Mouse (Mus musculus): ENCODE measurements at regions not wholly inside any gene's neighbourhood (a gene's known extent, or its start where the extent isn't known, plus 50 kb on each side); places are given as distances from the start of the nearest gene placed in this dataset.

DNA sequence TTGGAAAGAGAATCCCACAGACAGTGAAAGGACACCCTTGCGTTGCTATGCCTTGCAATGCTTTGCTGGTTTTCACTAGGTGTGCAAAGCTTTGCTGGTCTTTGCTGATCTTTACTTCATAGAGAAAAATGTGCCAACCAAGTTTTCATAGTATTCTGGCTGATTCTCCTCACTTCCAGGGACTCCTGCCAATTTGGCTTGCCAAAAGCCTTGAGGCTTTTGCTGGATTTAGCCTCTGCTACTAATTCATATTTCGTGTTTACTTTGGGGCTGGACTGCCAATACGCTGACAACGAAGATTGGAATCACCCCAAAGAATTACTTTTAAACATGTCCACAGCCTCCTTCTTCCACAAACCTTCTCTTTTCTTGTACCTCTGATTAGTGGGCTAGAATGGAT lies 162.2 kb upstream of the Ednrb start:
- Histone ChIP-seq H3K4me1 (ENCODE audit: control insufficient read depth, insufficient read depth, low read length) (no peaks in the 10 kb centered on the region), H3K27ac (ENCODE audit: low read length) (no peak overlapping the region), H3K4me3 (ENCODE audit: low read depth, low read length) (no peak overlapping the region), H3K9ac (replicated peaks; ENCODE audit: low read depth, low read length) (no peak overlapping the region), H3K4me2 (replicated peaks; ENCODE audit: low read depth, low read length) (no peak overlapping the region), H3K27me3 (ENCODE audit: control insufficient read depth, insufficient read depth, low read length) (no peaks in the 10 kb centered on the region), H3K9me3 (ENCODE audit: control insufficient read depth, low read depth, low read length) (no peaks in the 10 kb centered on the region), H3K36me3 (ENCODE audit: control insufficient read depth, insufficient read depth, low read length) (no peaks in the 10 kb centered on the region)
- WGBS: 50% methylated on average over 4 of the region's 4 CpGs
- ATAC-seq (ENCODE audit: insufficient number of reproducible peaks, insufficient read depth, low FRiP score, low read depth): no peak

- 77% methylated on average over 2 of the region's 2 CpGs for WGBS
Measured at GRCm38 (mm10) chr14:104005132-104005531, 160.9 kb upstream of the Ednrb start.

GRCm38 (mm10) chr14:104002421-104002820 lies 158.2 kb upstream of the Ednrb start:
- ATAC-seq (ENCODE audit: insufficient number of reproducible peaks, insufficient read depth, low FRiP score, low read depth): no peak
- H3K27me3 ChIP-seq (ENCODE audit: control insufficient read depth, insufficient read depth, low read length): no peaks in the 10 kb centered on the region
- H3K4me1 ChIP-seq (ENCODE audit: control insufficient read depth, insufficient read depth, low read length): no peaks in the 10 kb centered on the region
- no peak overlapping the region for H3K4me3 ChIP-seq (ENCODE audit: low read depth, low read length)
- WGBS: 41% methylated on average over 1 of the region's 1 CpGs
- no peak overlapping the region for H3K4me2 ChIP-seq (replicated peaks; ENCODE audit: low read depth, low read length)
- H3K9ac ChIP-seq (replicated peaks; ENCODE audit: low read depth, low read length): no peak overlapping the region
- no peaks in the 10 kb centered on the region for H3K9me3 ChIP-seq (ENCODE audit: control insufficient read depth, low read depth, low read length)
- H3K27ac ChIP-seq (ENCODE audit: low read length): no peak overlapping the region
- H3K36me3 ChIP-seq (ENCODE audit: control insufficient read depth, insufficient read depth, low read length): no peaks in the 10 kb centered on the region

More at GRCm38 (mm10) chr14:104005132-104005531, 160.9 kb upstream of the Ednrb start:
- Histone ChIP-seq H3K36me3 (ENCODE audit: control insufficient read depth, insufficient read depth, low read length) (no peaks in the 10 kb centered on the region), H3K9me3 (ENCODE audit: control insufficient read depth, low read depth, low read length) (no peaks in the 10 kb centered on the region), H3K4me1 (ENCODE audit: control insufficient read depth, insufficient read depth, low read length) (no peaks in the 10 kb centered on the region), H3K9ac (replicated peaks; ENCODE audit: low read depth, low read length) (no peak overlapping the region), H3K4me2 (replicated peaks; ENCODE audit: low read depth, low read length) (no peak overlapping the region), H3K4me3 (ENCODE audit: low read depth, low read length) (no peak overlapping the region), H3K27me3 (ENCODE audit: control insufficient read depth, insufficient read depth, low read length) (no peaks in the 10 kb centered on the region), H3K27ac (ENCODE audit: low read length) (no peak overlapping the region)
- no peak for ATAC-seq (ENCODE audit: insufficient number of reproducible peaks, insufficient read depth, low FRiP score, low read depth)

DNA sequence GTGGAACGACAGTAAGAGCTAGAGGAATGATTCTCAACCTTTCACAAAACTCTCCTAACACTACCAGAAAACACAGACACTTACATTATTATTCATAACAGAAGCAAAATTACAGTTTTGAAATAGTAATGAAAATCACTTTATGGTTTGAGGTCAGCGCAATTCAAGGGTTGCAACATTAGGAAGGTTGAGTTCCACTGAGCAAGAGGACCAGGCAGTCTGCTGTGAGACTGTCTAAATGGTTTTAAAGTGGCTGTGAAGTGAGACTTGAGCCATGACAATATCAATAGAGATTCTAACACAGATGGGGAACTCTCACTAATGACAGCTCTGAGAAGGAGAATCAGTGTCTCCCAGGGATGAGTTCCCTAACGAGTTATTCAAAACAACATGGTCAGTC lies 146.2 kb upstream of the Ednrb start:
- Histone ChIP-seq H3K4me3 (ENCODE audit: low read depth, low read length) (no peak overlapping the region), H3K27me3 (ENCODE audit: control insufficient read depth, insufficient read depth, low read length) (no peaks in the 10 kb centered on the region), H3K9me3 (ENCODE audit: control insufficient read depth, low read depth, low read length) (no peaks in the 10 kb centered on the region), H3K27ac (ENCODE audit: low read length) (no peak overlapping the region), H3K4me1 (ENCODE audit: control insufficient read depth, insufficient read depth, low read length) (no peaks in the 10 kb centered on the region), H3K4me2 (replicated peaks; ENCODE audit: low read depth, low read length) (no peak overlapping the region), H3K36me3 (ENCODE audit: control insufficient read depth, insufficient read depth, low read length) (no peaks in the 10 kb centered on the region), H3K9ac (replicated peaks; ENCODE audit: low read depth, low read length) (no peak overlapping the region)
- 70% methylated on average over 3 of the region's 3 CpGs for WGBS
- ATAC-seq (ENCODE audit: insufficient number of reproducible peaks, insufficient read depth, low FRiP score, low read depth): no peak

DNA sequence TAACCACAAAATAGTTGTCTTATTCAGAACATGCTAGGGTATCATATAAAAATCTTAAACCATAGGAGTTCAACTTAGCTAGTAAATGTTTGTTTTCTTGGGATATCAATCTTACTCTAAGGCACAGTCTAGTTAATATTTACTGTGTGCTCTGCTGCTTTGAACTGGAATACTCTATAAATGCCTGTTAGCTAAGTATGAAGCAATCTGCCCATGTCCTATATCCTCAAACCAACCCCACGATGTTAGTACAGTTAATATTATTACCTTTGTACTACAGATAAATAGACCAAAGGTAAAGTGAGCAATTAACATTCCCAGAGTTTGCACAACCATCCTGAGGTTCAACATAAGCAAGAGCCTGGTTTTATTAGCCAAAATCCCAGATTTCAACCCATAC lies 145.7 kb upstream of the Ednrb start:
- no peaks in the 10 kb centered on the region for H3K9me3 ChIP-seq (ENCODE audit: control insufficient read depth, low read depth, low read length)
- no peak overlapping the region for H3K27ac ChIP-seq (ENCODE audit: low read length)
- no peaks in the 10 kb centered on the region for H3K4me1 ChIP-seq (ENCODE audit: control insufficient read depth, insufficient read depth, low read length)
- H3K4me3 ChIP-seq (ENCODE audit: low read depth, low read length): no peak overlapping the region
- H3K36me3 ChIP-seq (ENCODE audit: control insufficient read depth, insufficient read depth, low read length): no peaks in the 10 kb centered on the region
- no peak overlapping the region for H3K4me2 ChIP-seq (replicated peaks; ENCODE audit: low read depth, low read length)
- no peak; the same call in 1 of the 2 replicates for ATAC-seq (ENCODE audit: insufficient number of reproducible peaks, insufficient read depth, low FRiP score, low read depth)
- 62% methylated on average over 1 of the region's 1 CpGs for WGBS
- H3K27me3 ChIP-seq (ENCODE audit: control insufficient read depth, insufficient read depth, low read length): no peaks in the 10 kb centered on the region
- H3K9ac ChIP-seq (replicated peaks; ENCODE audit: low read depth, low read length): no peak overlapping the region

GRCm38 (mm10) chr14:103987266-103987665 lies 143.1 kb upstream of the Ednrb start:
- ATAC-seq (ENCODE audit: insufficient number of reproducible peaks, insufficient read depth, low FRiP score, low read depth): no peak
- WGBS: 75% methylated on average over 3 of the region's 3 CpGs
- H3K4me2 ChIP-seq (replicated peaks; ENCODE audit: low read depth, low read length): no peak overlapping the region

DNA sequence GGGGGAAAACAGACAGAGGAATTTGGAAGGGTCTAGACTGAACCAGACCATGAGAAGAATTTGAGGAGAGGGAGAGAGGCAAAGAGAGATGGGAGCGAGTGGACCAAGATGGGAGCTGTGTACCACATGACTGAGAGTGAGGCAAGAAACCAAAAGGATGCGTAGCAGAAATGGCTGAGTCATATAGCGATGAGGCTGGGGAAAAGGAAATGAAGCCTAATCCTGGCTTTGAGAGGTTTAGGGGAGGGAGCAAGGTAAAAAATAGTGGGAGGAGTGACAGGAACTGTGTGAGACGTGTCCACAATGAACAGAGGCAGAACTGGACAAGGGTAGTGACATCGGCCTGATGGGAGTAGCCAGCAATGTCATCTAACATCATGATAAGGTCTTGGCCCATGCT lies 140.1 kb upstream of the Ednrb start:
- Histone ChIP-seq H3K4me1 (ENCODE audit: control insufficient read depth, insufficient read depth, low read length) (no peaks in the 10 kb centered on the region), H3K36me3 (ENCODE audit: control insufficient read depth, insufficient read depth, low read length) (no peaks in the 10 kb centered on the region), H3K27ac (ENCODE audit: low read length) (no peak overlapping the region), H3K9me3 (ENCODE audit: control insufficient read depth, low read depth, low read length) (no peaks in the 10 kb centered on the region), H3K27me3 (ENCODE audit: control insufficient read depth, insufficient read depth, low read length) (no peaks in the 10 kb centered on the region), H3K4me2 (replicated peaks; ENCODE audit: low read depth, low read length) (no peak overlapping the region), H3K9ac (replicated peaks; ENCODE audit: low read depth, low read length) (no peak overlapping the region), H3K4me3 (ENCODE audit: low read depth, low read length) (no peak overlapping the region)
- ATAC-seq (ENCODE audit: insufficient number of reproducible peaks, insufficient read depth, low FRiP score, low read depth): no peak
- WGBS: 94% methylated on average over 5 of the region's 5 CpGs

More at GRCm38 (mm10) chr14:103987266-103987665, 143.1 kb upstream of the Ednrb start:
- Histone ChIP-seq H3K36me3 (ENCODE audit: control insufficient read depth, insufficient read depth, low read length) (no peaks in the 10 kb centered on the region), H3K27ac (ENCODE audit: low read length) (no peak overlapping the region), H3K4me1 (ENCODE audit: control insufficient read depth, insufficient read depth, low read length) (no peaks in the 10 kb centered on the region), H3K27me3 (ENCODE audit: control insufficient read depth, insufficient read depth, low read length) (no peaks in the 10 kb centered on the region), H3K9me3 (ENCODE audit: control insufficient read depth, low read depth, low read length) (no peaks in the 10 kb centered on the region), H3K9ac (replicated peaks; ENCODE audit: low read depth, low read length) (no peak overlapping the region), H3K4me3 (ENCODE audit: low read depth, low read length) (no peak overlapping the region)

GRCm38 (mm10) chr14:103978808-103979207 lies 134.6 kb upstream of the Ednrb start:
- Histone ChIP-seq H3K9me3 (ENCODE audit: control insufficient read depth, low read depth, low read length) (no peaks in the 10 kb centered on the region), H3K4me3 (ENCODE audit: low read depth, low read length) (no peak overlapping the region), H3K27ac (ENCODE audit: low read length) (no peak overlapping the region), H3K4me2 (replicated peaks; ENCODE audit: low read depth, low read length) (no peak overlapping the region), H3K27me3 (ENCODE audit: control insufficient read depth, insufficient read depth, low read length) (no peaks in the 10 kb centered on the region), H3K36me3 (ENCODE audit: control insufficient read depth, insufficient read depth, low read length) (no peaks in the 10 kb centered on the region), H3K4me1 (ENCODE audit: control insufficient read depth, insufficient read depth, low read length) (no peaks in the 10 kb centered on the region), H3K9ac (replicated peaks; ENCODE audit: low read depth, low read length) (no peak overlapping the region)
- no peak for ATAC-seq (ENCODE audit: insufficient number of reproducible peaks, insufficient read depth, low FRiP score, low read depth)
- 77% methylated on average over 2 of the region's 2 CpGs for WGBS

DNA sequence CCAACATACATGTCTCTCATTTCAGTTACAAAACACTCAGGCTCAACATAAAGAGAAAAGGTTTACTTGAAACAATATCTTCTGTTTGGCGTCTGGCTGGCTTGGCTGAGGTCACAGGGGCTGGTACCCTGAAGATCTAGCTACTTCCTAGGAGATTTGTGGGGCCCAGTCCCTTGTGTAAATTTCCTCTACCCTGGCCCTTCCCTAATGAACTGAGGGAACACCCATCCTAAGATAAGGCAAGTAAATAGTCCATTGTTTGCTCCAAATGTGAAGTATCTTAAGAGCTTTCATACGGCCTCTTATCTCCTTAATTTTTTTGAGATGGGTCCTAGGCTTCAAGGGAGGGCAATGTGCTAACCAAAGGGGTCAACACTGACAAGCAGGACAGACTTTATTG lies 133.6 kb upstream of the Ednrb start:
- Histone ChIP-seq H3K9me3 (ENCODE audit: control insufficient read depth, low read depth, low read length) (no peaks in the 10 kb centered on the region), H3K27me3 (ENCODE audit: control insufficient read depth, insufficient read depth, low read length) (no peaks in the 10 kb centered on the region), H3K9ac (replicated peaks; ENCODE audit: low read depth, low read length) (no peak overlapping the region), H3K27ac (ENCODE audit: low read length) (no peak overlapping the region), H3K36me3 (ENCODE audit: control insufficient read depth, insufficient read depth, low read length) (no peaks in the 10 kb centered on the region), H3K4me3 (ENCODE audit: low read depth, low read length) (no peak overlapping the region), H3K4me1 (ENCODE audit: control insufficient read depth, insufficient read depth, low read length) (no peaks in the 10 kb centered on the region), H3K4me2 (replicated peaks; ENCODE audit: low read depth, low read length) (no peak overlapping the region)
- WGBS: 32% methylated on average over 2 of the region's 2 CpGs
- ATAC-seq (ENCODE audit: insufficient number of reproducible peaks, insufficient read depth, low FRiP score, low read depth): peak; percentile 85
